Mouse (Mus musculus) neural tube, postnatal 0 days (tissue): ENCODE results near the gene Wee1. TPM values are rescaled to one million over a fixed set of nuclear protein-coding genes. Genes with fewer than 3 reads are reported as not detected.

Source experiments
- polyA plus RNA-seq: library from polyadenylated mRNA; unstranded; fragments of >200 nt; fragmentation: Nextera tagmentation; extraction: Ambion mirVana; gene quantifications from 2 replicates; pipeline ENCODE4 v1.2.1, GENCODE M21; 2015

Gene Wee1
- polyA plus RNA-seq = 5.2 and 5.7 TPM in 2 replicates

GRCm38 (mm10) chr7:110121516-110122288 is at the start of gene Wee1:
TSS of gene Wee1 (plus strand) at chr7:110122046.

Other genes with a start within 250 kb of the Wee1 start
- gene Dennd5a, start 161.6 kb upstream of the Wee1 start, polyA plus RNA-seq = 40.5 and 41.7 TPM in 2 replicates
- gene Tmem41b, start 135.1 kb upstream of the Wee1 start, polyA plus RNA-seq = 60.9 and 71.7 TPM in 2 replicates
- gene Ipo7, start 103.8 kb upstream of the Wee1 start, polyA plus RNA-seq = 25.8 and 28.8 TPM in 2 replicates
- gene Zfp143, start 60.8 kb upstream of the Wee1 start, polyA plus RNA-seq = 6.6 and 6.8 TPM in 2 replicates
- gene Swap70, start 99.7 kb downstream of the Wee1 start, polyA plus RNA-seq = 11.5 and 13.4 TPM in 2 replicates